Mouse (Mus musculus) embryo, embryonic 10.5 days (tissue): Measurements from ENCODE around the gene Tfap2c.

Experiments used
- DNase-seq: peaks from one replicate; pipeline ENCODE4 v3.0.0-alpha.2; 2015; ENCODE audit warnings: low spot score

Gene Tfap2c

DNA sequence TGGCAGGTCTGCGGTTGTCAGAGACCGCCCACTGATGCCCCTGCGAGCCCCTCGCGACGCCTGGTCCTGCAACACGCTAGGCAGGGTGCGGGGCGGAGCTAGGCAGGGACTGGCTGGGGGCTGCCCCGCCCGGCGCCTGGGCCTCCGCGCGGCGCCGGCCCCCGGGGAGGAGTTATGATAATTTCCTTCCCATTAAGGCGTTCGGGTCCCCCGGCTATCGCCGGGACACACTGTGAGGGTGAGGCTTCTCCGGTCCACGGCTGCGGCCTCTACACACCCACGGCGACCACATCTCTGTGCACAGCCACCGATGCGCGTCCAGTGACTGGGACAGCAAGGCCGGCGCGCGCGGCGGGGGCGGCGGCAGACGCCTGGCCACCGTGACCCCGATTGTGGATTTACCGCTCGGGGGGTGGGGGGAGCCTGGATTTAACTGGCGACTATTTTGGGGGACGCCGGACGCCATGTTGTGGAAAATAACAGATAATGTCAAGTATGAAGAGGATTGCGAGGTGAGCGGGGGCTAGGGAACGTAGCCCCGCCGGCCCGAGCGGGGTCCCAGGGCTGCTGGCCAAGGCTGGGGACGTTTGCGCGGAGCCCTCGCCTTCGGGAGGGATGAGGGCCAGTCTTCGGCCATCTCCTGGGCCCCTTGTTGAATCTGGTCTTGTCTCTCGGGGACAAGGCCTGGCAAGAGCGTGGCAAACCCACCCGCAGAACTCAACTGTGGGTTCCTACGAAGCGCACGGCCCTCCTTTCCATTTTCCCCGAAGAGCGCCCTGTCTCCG lies at the start of gene Tfap2c:
Gene Tfap2c (plus strand): TSS at position 223 of the 785 bp plus-strand sequence.
- peak; percentile 75 for DNase-seq

DNA sequence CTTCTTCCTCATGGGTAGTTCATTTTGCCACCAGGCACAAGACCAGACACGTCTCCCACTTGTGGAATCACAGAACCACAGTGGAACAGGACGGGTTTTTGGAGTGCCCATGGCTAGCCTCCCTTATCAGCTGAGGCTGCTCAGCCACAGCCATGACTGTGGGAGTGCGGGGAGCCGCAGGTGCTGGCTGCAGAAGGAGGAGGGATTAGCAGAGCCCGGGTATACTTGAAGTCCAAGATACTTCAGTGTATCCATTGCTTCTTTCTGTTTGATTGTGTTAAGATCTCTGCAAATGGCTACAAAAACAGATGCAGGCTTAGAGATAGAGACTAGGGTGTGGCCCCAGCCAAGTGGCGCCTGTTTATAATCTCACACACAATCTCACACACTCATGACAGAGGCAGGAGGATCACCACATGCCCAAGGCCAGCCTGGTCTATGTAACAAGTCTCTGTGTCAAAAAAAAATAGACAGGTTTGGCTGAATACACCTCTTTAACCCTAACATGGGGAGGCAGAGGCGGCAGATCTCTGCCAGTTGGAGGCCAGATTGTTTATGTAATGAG lies 48.6 kb upstream of the Tfap2c start:
- DNase-seq, result no peak

DNA sequence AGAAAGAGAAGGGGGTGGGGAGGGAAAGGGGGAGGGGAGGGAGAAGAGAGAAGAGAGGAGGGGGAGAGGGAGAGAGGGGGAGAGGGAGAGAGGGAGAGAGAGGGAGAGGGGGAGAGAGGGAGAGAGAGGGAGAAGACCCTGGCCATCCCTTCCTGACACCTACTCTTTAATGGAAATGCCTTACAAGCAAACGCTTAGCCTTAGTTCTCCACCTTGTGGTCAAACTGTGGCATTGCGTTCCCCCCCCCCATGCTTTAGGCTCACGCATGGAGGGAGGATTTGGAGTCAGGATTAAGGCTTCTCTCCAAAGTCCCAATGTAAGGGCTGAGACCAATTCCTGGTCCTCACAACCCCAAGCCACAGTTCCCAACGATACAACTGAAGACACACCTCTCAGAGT lies 48.1 kb upstream of the Tfap2c start:
- DNase-seq, result peak; percentile 86

DNA sequence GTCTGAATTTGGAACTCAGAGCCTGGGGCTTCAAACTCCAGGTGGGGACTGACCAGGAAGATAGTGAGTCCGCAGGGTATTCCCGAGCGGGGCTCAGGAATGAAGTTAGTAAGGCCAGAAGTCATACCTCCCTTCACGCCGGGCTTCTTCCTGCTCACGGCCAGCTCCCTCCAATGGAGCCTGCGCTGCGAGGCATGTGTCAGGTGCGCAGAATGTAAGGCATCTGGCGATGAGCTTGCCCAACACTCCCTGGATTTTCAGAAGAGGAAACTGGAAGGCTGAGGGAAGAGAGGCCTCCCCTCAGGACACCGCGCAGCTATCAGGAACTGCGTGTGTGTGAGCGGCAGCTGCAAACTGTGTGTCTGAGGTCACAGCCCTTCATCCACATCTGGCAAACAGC lies 47.2 kb upstream of the Tfap2c start:
- DNase-seq, result no peak

DNA sequence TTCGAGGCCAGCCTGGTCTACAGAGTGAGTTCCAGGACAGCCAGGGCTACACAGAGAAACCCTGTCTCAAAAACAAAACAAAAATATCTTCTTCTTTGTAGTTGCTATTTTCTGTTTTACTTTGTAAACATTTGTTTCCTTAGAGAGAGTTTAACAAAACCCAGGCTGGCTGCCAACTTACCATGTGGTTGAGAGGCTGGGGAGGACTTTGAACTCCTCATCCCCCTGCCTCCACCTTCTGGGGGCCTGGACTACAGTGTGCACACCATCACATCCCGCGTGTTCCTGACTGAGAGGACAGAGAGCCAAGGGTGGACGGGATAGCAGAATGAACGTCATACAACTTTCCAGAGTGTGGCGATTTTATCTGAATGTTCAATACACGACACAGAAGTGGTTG lies 43.3 kb upstream of the Tfap2c start:
- DNase-seq, result no peak

DNA sequence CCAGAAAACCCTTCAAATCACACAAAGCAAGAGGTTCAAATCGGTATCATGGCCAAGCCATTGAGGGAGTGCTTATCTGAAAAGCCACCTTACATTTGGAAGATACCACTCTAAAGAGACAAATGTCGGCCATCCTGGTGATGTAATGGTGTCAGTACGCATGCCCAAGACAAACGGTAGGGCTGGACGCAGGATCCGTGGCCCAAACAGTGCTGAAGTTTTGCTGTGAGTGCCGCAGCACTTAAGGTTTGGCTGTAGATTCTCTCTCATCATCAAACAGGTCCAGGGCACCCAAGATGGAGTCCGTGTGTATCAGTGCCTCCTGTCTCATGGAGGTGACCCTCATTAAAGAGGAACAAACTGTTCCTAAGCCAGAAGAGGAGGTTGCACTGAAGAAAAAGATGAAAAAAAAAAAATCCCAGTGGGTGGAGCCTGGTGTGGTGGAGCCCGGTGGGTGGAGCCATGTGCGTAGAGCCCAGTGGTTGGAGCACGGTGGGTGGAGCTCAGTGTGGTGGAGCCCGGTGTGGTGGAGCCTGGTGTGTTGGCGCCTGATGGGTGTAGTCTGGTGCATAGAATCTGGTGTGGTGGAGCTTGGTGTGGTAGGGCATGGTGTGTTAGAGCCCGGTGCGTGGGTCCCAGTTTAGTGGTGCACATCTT lies 39.2 kb upstream of the Tfap2c start:
- no peak for DNase-seq

DNA sequence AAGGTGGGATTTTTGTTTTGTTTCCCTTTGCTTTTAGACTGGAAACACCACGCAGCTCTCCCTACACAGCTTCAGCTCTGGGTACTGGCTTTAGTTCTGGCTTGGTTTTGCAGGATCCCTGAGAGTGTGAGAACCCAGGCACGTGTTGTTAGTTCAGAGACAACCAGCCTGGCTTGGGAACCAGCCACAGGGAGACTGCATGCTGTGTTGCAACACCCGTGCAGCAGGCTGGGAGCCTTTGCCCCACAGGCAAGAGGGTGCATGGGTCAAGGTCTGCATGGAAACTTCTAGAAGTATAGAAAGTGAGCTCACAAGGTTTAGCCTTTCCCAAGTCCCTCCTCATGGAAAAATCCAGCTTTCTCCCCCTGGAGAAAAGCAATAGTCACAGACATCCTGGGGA lies 38.5 kb upstream of the Tfap2c start:
- DNase-seq, result no peak

DNA sequence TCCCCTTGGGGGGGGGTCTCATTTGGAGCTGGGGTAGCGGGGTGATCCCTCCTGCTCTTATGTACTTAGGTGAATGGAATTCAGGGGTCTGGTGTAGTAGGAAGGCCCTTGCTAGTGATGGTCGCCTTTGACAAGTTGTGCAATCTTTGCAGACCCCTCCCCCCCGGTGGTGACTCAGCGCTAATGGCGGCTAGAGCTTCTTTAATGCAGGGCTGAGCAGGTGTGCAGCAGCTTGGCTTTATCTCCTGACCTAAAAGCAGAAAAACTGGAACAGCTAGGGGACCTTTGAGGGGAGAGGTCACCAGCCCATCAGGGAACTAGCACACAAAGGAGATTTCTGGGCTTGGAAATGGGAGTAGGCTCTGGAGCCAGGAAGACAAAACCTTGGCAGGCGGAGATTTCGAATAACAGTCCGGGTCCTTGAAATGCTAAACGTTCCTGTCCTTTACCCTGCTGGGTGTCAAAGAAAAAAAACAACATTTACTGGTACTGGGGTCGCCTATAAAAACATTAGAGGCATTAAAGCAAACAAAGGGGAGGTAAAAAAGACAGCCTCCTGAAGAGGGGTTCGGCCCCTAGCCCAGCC lies 32.9 kb upstream of the Tfap2c start:
- no peak for DNase-seq

DNA sequence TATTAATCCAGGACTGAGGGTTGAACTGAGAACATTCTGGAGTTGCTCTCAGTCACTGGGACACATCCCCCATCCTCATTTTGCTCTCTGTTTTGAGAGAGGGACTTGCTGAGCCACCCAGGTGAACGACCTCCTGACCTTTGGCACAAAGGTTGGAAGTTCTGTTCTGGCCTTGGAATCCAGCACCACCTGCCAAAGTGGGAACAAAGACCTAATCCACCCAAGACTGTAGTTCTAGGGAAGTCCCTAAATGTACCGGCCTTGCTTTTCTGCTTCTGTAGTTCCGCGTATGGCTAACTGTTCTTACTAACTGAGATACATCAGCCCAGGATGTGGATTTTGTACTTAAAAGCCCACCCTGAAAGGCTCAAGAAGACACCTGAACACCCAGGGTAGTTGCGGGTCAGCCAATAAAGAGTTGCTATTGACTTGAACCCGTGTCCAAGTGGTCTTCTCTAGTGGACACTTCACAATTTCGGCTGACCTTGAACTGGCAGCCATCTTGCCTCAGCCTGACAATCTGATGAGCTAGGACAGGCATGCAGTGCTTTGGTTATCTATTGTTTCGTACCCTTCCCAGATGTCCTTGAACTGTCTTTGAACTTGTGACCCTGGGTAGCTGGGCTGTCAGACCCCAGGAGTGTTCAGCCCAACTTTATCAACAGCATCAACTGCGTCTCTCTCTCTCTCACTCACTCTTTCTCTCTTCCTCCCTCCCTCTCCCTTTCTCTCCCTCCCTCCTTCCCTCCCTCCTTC lies 28.6 kb upstream of the Tfap2c start:
- no peak for DNase-seq

DNA sequence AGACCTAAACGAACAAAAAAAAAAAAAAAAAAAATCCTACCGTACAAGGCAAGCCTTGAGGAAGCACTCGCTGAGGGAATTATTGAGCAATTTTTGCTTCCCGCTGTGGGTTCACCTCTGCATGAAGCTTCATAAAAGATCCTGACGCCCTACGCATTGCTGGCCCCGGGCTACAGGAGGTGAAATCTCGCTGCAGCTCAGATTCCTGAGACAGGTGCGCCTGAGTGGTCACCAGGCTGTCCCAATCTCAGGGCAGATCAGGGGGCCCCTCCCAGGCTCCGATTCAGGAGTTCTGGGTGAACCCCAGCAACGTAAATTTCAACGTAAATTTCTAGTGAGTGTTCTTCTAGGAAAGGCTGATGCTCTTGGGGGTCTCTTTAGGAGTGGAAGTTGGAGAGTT lies 26.9 kb upstream of the Tfap2c start:
- no peak for DNase-seq

DNA sequence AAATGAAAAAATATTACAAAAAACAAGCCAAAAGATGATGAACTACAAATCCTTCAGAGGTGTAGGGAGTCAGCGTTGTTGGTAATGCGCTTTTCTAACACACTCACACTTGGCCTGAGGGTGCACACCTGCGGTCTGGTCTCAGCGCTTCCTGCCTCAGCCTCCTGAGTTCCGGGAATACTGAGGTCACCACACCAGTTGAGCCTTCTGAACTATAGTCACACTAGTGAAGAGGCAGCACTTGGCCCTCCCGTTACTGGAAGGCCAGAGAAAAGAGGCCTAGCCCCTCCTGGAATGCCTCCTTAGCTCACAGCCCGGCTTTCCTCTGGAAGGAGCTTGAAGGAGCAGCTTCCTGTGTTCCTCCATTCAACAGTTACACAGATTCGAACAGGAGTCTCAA lies 22.2 kb upstream of the Tfap2c start:
- DNase-seq, result no peak

DNA sequence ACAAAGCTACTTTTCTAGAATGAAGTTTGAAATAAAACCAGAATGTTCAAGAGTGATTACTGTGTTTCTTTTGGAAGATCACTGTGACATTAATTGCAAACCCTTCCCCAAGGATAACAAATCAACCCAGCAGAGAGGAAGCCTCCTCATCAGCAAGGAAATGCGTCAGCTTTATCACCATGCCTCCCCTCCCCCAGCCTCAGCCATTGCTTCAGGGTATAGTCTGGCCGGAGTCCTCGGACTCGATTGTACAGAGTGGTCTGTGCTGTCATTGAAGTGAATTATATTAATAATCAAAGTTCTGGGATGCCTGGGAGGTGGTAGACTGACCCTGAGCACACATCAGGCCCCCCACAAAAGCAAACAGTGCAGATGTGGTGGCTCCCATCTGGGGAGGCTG lies 5.4 kb upstream of the Tfap2c start:
- no peak for DNase-seq

DNA sequence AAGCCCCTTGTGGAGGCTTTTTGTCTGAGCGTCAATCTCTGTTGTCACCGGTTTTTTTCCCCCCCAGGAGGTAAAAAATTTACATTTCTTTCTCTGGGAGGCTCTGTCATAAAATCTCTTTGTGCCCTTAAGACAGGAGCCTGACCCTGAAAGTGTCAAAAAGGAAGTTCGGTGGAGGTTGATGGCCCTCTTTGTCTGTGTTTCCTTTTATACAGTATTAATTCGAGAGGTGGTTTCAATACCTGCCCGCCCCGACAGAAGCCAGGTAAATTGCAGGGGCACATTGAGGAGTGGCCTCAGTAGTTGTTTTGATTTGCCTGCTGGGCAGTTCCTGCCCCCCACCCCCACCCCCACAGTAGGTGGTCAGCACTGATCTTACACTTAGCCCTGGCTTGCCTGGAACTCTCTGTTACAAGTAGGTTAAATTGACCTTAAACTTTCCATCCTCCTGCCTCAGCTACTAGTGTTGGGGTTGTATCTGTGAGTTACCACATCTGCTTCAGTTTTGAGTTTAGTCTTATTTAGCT lies 4.7 kb upstream of the Tfap2c start:
- no peak for DNase-seq

DNA sequence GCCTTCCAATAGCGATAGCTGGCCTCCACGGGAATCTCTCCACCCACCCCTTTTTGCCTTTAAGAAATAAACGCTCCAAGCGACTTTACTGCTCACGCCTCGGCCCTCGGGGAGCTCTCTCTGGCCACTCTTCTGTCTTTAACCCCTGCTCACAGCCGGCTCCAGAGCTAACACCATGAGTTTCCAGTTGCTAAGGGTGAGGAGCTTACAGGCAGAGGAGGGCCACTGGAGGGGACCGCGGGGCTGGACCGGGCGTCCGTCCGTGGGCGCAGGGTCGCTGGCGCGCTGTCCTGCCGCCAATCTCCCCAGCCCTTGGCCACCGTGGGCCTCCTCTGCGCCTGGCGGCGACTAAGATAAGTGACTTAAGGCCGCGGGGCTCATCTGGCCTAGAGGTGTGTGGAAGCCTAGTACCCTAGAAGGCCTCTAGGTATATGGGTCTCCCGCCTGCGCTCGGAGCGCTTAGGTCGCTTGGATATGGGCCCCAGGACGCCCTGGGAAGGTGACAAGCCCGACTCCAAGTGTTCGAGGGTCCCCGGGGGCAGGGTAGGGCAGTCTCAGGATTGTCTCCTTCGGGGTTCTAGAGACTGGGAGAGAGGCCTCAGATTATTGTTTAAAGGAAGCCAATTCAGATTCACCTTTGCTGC lies 3.7 kb upstream of the Tfap2c start:
- peak; percentile 36 for DNase-seq

DNA sequence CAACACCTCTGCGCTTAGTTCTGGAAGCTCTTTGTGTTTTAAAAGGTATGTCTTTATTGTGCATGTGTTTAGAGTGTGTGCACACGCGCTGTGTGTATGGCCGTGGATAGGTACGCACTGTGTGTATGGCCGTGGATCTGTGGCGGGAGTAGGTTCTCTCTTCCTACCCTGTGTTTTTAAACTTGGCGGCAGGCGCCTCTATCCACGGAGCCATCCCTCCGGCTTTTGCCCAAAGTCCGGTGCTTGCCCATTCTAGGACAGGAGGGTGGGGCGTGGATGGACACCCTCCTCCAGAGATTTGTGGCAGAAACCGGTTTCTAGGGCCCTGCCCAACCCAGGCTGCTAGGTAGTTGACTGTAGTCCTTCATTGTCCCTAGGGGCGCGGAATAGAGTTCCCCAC lies 2.8 kb upstream of the Tfap2c start:
- DNase-seq, result no peak

DNA sequence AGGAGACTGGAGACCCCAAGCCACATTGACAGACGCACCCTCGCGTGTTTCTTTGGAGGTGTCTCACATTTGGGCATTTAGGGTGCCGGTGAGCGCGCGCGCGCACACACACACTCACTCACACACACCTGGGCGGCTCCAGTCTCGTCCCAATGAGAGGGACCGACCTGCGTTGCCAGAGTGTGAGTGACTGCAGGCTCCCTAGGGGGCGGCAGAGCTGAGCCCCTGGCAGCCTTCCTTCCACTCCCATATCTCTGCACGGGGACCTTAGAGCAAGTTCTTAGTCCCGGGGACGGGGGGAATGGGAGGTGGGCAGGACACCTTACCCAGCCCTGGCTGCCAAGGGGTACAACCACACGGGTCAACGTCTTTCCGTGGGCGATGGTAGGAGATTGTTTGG lies 2.3 kb upstream of the Tfap2c start:
- peak; percentile 77 for DNase-seq

DNA sequence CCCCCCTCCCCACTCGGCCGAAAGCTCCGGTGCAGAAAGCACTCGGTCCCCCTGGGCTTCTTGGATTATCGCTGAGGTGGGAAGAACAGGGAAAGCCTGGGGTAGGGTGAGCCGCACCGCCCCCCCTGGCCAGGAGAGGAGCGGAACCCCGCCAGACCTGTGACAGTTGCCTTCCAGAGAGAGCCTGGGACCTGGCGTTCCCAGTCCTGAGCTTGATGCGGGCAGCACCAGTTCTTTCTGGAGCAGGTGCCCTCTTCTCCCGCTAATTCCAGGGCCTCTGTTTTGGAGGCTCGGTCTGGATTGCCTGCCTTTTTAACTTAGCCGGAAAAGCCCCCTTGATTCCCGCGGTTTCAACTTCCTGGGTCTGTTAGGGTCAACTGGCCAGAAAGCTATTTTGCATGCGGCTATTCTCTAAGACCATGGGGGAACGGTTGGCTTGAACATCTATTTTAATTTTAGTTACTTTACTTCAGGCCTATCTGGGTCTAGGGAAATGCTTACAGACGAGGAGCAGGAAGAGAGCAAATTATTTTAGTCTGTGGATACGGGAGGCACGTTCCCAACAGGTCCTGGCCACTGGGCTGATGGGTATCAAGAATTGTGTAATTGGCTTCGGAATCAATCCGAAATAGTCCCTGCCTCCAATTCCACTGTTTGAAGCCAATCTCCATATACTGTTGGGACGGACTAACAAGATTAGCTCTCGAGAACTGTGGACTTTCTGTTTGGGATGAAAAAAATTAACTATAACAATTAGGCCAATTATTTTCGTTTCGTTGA lies 1.4 kb upstream of the Tfap2c start:
- DNase-seq, result peak; percentile 54

DNA sequence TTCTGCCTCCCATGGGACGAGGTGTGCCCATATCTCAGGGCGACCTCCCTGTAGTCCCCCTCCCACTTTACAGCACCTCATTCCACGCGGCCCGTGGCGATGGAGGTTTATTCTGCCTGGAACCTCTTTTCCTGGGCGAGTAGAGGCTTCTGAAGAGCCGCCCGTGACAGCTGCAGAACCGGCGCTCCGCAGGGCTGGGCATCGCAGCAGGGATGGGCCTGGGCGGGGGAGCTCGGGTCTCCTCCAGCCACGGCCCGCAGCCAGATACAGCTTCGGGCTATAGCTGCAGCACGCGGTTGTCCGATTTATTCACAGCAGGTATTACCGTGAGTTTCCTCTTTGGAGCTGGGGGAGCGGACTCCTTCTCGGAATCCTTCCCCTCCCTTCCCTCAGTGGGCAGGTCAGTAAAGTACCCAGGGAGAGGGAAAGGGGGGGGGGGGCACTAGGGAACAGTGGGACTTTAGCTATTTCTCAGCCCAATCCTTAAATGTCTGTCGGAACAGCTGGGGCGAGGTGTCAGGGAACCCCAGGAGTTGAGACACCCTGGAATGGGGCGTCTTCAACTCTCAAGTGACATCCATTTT lies 629 bp upstream of the Tfap2c start:
- peak; percentile 58 for DNase-seq

DNA sequence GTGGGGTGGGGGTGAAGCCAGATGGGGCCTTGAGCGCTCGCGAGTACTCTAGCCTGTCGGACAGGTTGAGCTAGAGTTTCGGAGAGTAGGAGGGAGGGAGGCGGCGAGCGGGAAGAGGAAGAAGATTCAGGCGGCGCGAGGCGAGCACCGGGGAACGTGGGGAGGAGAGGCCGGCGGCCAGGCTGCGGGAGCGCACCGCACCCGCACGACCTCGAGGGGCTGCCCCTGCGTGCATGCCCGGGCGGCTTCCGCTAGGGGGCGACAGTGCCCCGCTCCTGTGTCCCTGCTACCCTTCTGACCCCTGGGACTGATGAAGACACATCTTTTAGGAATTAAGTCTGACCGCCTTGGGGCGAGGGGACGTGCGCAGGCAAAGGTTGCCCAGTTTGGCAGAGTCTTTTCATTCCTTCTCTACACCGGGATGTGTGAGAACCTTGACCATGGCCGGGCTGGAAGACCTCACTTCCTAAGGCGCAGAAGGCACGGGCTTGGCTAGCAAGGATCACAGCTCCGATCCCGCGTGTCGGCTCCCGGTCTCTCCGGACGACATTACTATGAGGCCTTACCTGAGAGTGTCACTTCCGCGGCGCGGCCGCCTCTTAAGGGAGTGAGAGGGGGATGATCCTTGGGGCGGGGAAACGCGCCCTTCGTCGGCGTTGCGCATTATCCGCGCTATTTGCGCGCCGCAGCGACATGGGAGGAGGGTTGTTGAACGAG lies 1.1 kb downstream of the Tfap2c start:
- peak; percentile 92 for DNase-seq
